Mouse (Mus musculus) heart, adult 2 months (tissue): ENCODE measurements at regions not wholly inside any gene's neighbourhood (a gene's known extent, or its start where the extent isn't known, plus 50 kb on each side); places are given as distances from the start of the nearest gene placed in this dataset.
A peak's percentile ranks its signal among the peaks of the same experiment; 100 is the strongest.

Source experiments
- DNase-seq, 2 experiments: peaks; one replicate each; pipeline ENCODE4 v3.0.0; 2021
- H3K27ac ChIP-seq: fragments of 200-600 bp; 2 replicates; pipeline ENCODE4 v1.8.1; 2022
- H3K27me3 ChIP-seq: fragments of 200-500 bp; 2 replicates; pipeline ENCODE4 v1.6.1; 2012; ENCODE audit warnings: mild to moderate bottlenecking, low read length, inconsistent platforms, mixed read lengths; ENCODE audit not compliant: control insufficient read depth, insufficient read depth
- H3K36me3 ChIP-seq: fragments of 200-500 bp; 2 replicates; pipeline ENCODE4 v1.6.1; 2012; ENCODE audit warnings: low read length, inconsistent platforms; ENCODE audit not compliant: control insufficient read depth, insufficient read depth
- H3K4me1 ChIP-seq: fragments of 200-500 bp; 2 replicates; pipeline ENCODE4 v1.6.1; 2011; ENCODE audit warnings: low read length; ENCODE audit not compliant: control insufficient read depth, insufficient read depth
- H3K4me3 ChIP-seq: fragments of 200-600 bp; 2 replicates; pipeline ENCODE4 v1.8.1; 2022
- H3K79me2 ChIP-seq: fragments of 200-500 bp; replicated peaks from 2 replicates; pipeline ENCODE4 v1.6.1; 2012; ENCODE audit warnings: mild to moderate bottlenecking, inconsistent platforms, low read length, moderate library complexity, mixed read lengths; ENCODE audit not compliant: control insufficient read depth, insufficient read depth
- H3K9ac ChIP-seq: fragments of 200-500 bp; 2 replicates; pipeline ENCODE4 v1.6.1; 2012; ENCODE audit warnings: low read depth, mild to moderate bottlenecking, control low read depth, inconsistent platforms, low read length, mixed read lengths
- CTCF ChIP-seq: fragments of 200-600 bp; IDR thresholded peaks from 2 replicates; pipeline ENCODE4 v1.8.1; 2022; ENCODE audit warnings: antibody characterized with exemption, mild to moderate bottlenecking, moderate library complexity
- EP300 ChIP-seq: fragments of 200-500 bp; IDR thresholded peaks from 2 replicates; pipeline ENCODE4 v1.6.1; 2011; ENCODE audit warnings: low read depth, low read length, control low read depth; ENCODE audit not compliant: insufficient read depth
- POLR2A ChIP-seq: fragments of 200-500 bp; IDR thresholded peaks from 2 replicates; pipeline ENCODE4 v1.6.1; 2011; ENCODE audit warnings: mild to moderate bottlenecking, low read depth, low read length, control low read depth; ENCODE audit not compliant: insufficient read depth
- WGBS: fragments of 180-500 bp; shearing (Covaris S2); methylation state at CpG from one replicate; pipeline ENCODE4 v1.1.7; 2018; 5-methylcytosine and 5-hydroxymethylcytosine counted together
- intact Hi-C: fragments of 180-260 bp; cut with DNase I; formaldehyde crosslinking; loops from one replicate; pipeline ENCODE4 v1.15.1; 2025

GRCm38 (mm10) chr2:178572301-178572700 is 142.0 kb downstream of the Cdh26 start:
- no peaks in the 10 kb centered on the region for H3K79me2 ChIP-seq
- no peaks in the 10 kb centered on the region for H3K27me3 ChIP-seq
- TF ChIP-seq EP300 (no peak), POLR2A (no peak), CTCF (no peak)
- H3K4me1 ChIP-seq, result no peaks in the 10 kb centered on the region
- intact Hi-C loops, result no loop called here
- no peaks in the 10 kb centered on the region for H3K36me3 ChIP-seq
- H3K4me3 ChIP-seq, result no peak overlapping the region
- 80% methylated on average over 5 of the region's 5 CpGs for WGBS
- H3K27ac ChIP-seq, result no peak overlapping the region
- H3K9ac ChIP-seq, result no peak overlapping the region
- no peak for DNase-seq

GRCm38 (mm10) chr2:178574859-178575258 is 144.5 kb downstream of the Cdh26 start:
- no peak for TF ChIP-seq POLR2A
- TF ChIP-seq CTCF, result peak; percentile 74
- Histone ChIP-seq H3K79me2 (no peaks in the 10 kb centered on the region), H3K36me3 (no peaks in the 10 kb centered on the region), H3K9ac (no peak overlapping the region), H3K27ac (no peak overlapping the region), H3K27me3 (no peaks in the 10 kb centered on the region), H3K4me1 (no peaks in the 10 kb centered on the region), H3K4me3 (no peak overlapping the region)
- peak; percentile 25 to 61 for DNase-seq
- WGBS, result 28% methylated on average over 4 of the region's 4 CpGs
- intact Hi-C loops, result loop anchor here (2.0 to 5.0 kb wide), 3 partner anchors 90 to 1300 kb away; no protein-coding TSS in a partner anchor

- Histone ChIP-seq H3K36me3 (no peaks in the 10 kb centered on the region), H3K4me3 (no peak overlapping the region), H3K27ac (no peak overlapping the region), H3K4me1 (no peaks in the 10 kb centered on the region), H3K79me2 (no peaks in the 10 kb centered on the region), H3K9ac (no peak overlapping the region), H3K27me3 (no peaks in the 10 kb centered on the region)
- DNase-seq, result no peak
- TF ChIP-seq EP300, result no peak
- TF ChIP-seq POLR2A, result no peak
- no peak for TF ChIP-seq CTCF
- intact Hi-C loops, result loop anchor here (2.0 to 5.0 kb wide), 3 partner anchors 89 to 1299 kb away; no protein-coding TSS in a partner anchor
- WGBS, result 50% methylated on average over 6 of the region's 6 CpGs
Measured at GRCm38 (mm10) chr2:178575403-178575802, 145.1 kb downstream of the Cdh26 start.

- 46% methylated on average over 7 of the region's 7 CpGs for whole genome bisulfite sequencing
- Histone ChIP-seq H3K4me1 (no peaks in the 10 kb centered on the region), H3K4me3 (no peak overlapping the region), H3K27ac (no peak overlapping the region), H3K27me3 (no peaks in the 10 kb centered on the region), H3K79me2 (no peaks in the 10 kb centered on the region), H3K9ac (no peak overlapping the region), H3K36me3 (no peaks in the 10 kb centered on the region)
- intact Hi-C loops, result loop anchor here (5.0 kb wide), 1 partner anchor 616 kb away; no protein-coding TSS in a partner anchor
- TF ChIP-seq EP300 (no peak), POLR2A (no peak), CTCF (no peak)
- DNase-seq, result no peak
Measured at GRCm38 (mm10) chr2:178576067-178576466, 145.7 kb downstream of the Cdh26 start.

- H3K4me1 ChIP-seq, result no peaks in the 10 kb centered on the region
- no peak overlapping the region for H3K4me3 ChIP-seq
- H3K27ac ChIP-seq, result no peak overlapping the region
- H3K36me3 ChIP-seq, result no peaks in the 10 kb centered on the region
- 32% methylated on average over 6 of the region's 6 CpGs for WGBS
- TF ChIP-seq POLR2A, result no peak
- TF ChIP-seq CTCF, result no peak
- TF ChIP-seq EP300, result no peak
- no peak for DNase-seq
- no peak overlapping the region for H3K9ac ChIP-seq
- H3K79me2 ChIP-seq, result no peaks in the 10 kb centered on the region
- no peaks in the 10 kb centered on the region for H3K27me3 ChIP-seq
- intact Hi-C loops, result loop anchor here (5.0 kb wide), 1 partner anchor 613 kb away; no protein-coding TSS in a partner anchor
Measured at GRCm38 (mm10) chr2:178579571-178579970, 149.2 kb downstream of the Cdh26 start.

- WGBS, result 82% methylated on average over 12 of the region's 12 CpGs
- H3K27ac ChIP-seq, result no peak overlapping the region
- TF ChIP-seq POLR2A (no peak), EP300 (no peak)
- no peak overlapping the region for H3K9ac ChIP-seq
- no peaks in the 10 kb centered on the region for H3K36me3 ChIP-seq
- intact Hi-C loops, result no loop called here
- H3K79me2 ChIP-seq, result no peaks in the 10 kb centered on the region
- no peaks in the 10 kb centered on the region for H3K27me3 ChIP-seq
- H3K4me3 ChIP-seq, result no peak overlapping the region
- DNase-seq, result no peak
- H3K4me1 ChIP-seq, result no peaks in the 10 kb centered on the region
Measured at GRCm38 (mm10) chr2:178581306-178581705, 151.0 kb downstream of the Cdh26 start.
